Mouse (Mus musculus) CH12.LX (cell line): ENCODE data around the gene Fam19a5. TPM values are rescaled to one million over a fixed set of nuclear protein-coding genes. Genes with fewer than 3 reads are reported as not detected.

ENCODE experiments used
- DNase-seq: peaks from one replicate; pipeline ENCODE4 v3.0.0-alpha.2; 2013; ENCODE audit errors: extremely low read depth
- H3K27ac ChIP-seq: 2 replicates; pipeline ENCODE4 v1.5.1; 2012; ENCODE audit warnings: low read depth, mild to moderate bottlenecking, control low read depth, moderate library complexity; ENCODE audit not compliant: insufficient read depth
- H3K27me3 ChIP-seq: replicated peaks from 2 replicates; pipeline ENCODE3; 2012; ENCODE audit warnings: inconsistent platforms
- H3K36me3 ChIP-seq, 2 experiments: replicated peaks in 1 of 2; 2 replicates each; pipeline versions ENCODE3 to v1.6.1; 2012; ENCODE audit warnings: inconsistent platforms in 1 of 2, low read length in 1 of 2, mild to moderate bottlenecking in 1 of 2, mixed read lengths in 1 of 2, moderate library complexity in 1 of 2; ENCODE audit not compliant: control insufficient read depth in 1 of 2, insufficient read depth in 1 of 2
- H3K4me1 ChIP-seq, 2 experiments: 2 replicates each; pipeline ENCODE4 v1.6.1; 2012; ENCODE audit warnings: inconsistent platforms in 1 of 2, moderate library complexity in 1 of 2; ENCODE audit not compliant: insufficient read depth in 2 of 2, control insufficient read depth in 1 of 2
- H3K4me2 ChIP-seq: 2 replicates; pipeline ENCODE4 v1.6.1; 2012; ENCODE audit warnings: low read depth, mild to moderate bottlenecking, control low read depth; ENCODE audit not compliant: poor library complexity, insufficient read depth, severe bottlenecking
- H3K4me3 ChIP-seq, 3 experiments: fragments of 150-350 bp in 1 of 3; sonication (generic) in 1 of 3; replicated peaks in 1 of 3; 2 replicates each; pipeline versions ENCODE3 to v1.5.1; 2011 to 2012; ENCODE audit warnings: low read depth in 2 of 3, low read length in 2 of 3, mild to moderate bottlenecking in 2 of 3, moderate library complexity in 2 of 3, control low read depth in 1 of 3, improper control_type of control experiment in 1 of 3, inconsistent platforms in 1 of 3, mixed read lengths in 1 of 3; ENCODE audit not compliant: poor library complexity in 1 of 3
- H3K79me2 ChIP-seq: replicated peaks from 2 replicates; pipeline ENCODE4 v1.6.1; 2012; ENCODE audit warnings: mild to moderate bottlenecking, moderate library complexity; ENCODE audit not compliant: control insufficient read depth, poor library complexity, insufficient read depth, severe bottlenecking; ENCODE audit errors: extremely low read depth
- H3K9ac ChIP-seq: 2 replicates; pipeline ENCODE4 v1.6.1; 2012; ENCODE audit warnings: low read depth, mild to moderate bottlenecking, control low read depth, moderate library complexity; ENCODE audit not compliant: insufficient read depth
- H3K9me3 ChIP-seq: replicated peaks from 2 replicates; pipeline ENCODE3; 2012; ENCODE audit warnings: low read length, inconsistent platforms, mixed read lengths
- BHLHE40 ChIP-seq: IDR thresholded peaks from 2 replicates; pipeline ENCODE4 v1.6.1; 2011; ENCODE audit warnings: mild to moderate bottlenecking, low read depth, low read length, improper control_type of control experiment
- CHD1 ChIP-seq: IDR thresholded peaks from 2 replicates; pipeline ENCODE4 v1.6.1; 2012; ENCODE audit warnings: low read depth, low read length, improper control_type of control experiment, inconsistent platforms
- CHD2 ChIP-seq: IDR thresholded peaks from 2 replicates; pipeline ENCODE4 v1.6.1; 2011; ENCODE audit warnings: low read length, improper control_type of control experiment
- CTCF ChIP-seq, 2 experiments: IDR thresholded peaks in 1 of 2; conservative IDR thresholded peaks in 1 of 2; 2 replicates each; pipeline ENCODE4 v1.5.1; 2011 to 2012; ENCODE audit warnings: low read depth in 2 of 2, low read length in 2 of 2, improper control_type of control experiment in 1 of 2, inconsistent platforms in 1 of 2, mild to moderate bottlenecking in 1 of 2, moderate library complexity in 1 of 2
- ELF1 ChIP-seq: IDR thresholded peaks from 2 replicates; pipeline ENCODE4 v1.6.1; 2014; ENCODE audit warnings: low read depth, mild to moderate bottlenecking, inconsistent platforms, low read length, improper control_type of control experiment
- ETS1 ChIP-seq: conservative IDR thresholded peaks from 2 replicates; pipeline ENCODE4 v1.6.1; 2012; ENCODE audit warnings: low read depth, mild to moderate bottlenecking, inconsistent platforms, low read length, improper control_type of control experiment, moderate library complexity
- MAFK ChIP-seq: IDR thresholded peaks from 2 replicates; pipeline ENCODE4 v1.6.1; 2011; ENCODE audit warnings: low read length, improper control_type of control experiment; ENCODE audit not compliant: insufficient replicate concordance
- MAX ChIP-seq: IDR thresholded peaks from 2 replicates; pipeline ENCODE4 v1.6.1; 2011; ENCODE audit warnings: low read length, improper control_type of control experiment
- MAZ ChIP-seq: IDR thresholded peaks from 2 replicates; pipeline ENCODE4 v1.6.1; 2012; ENCODE audit warnings: low read depth, mild to moderate bottlenecking, inconsistent platforms, low read length, improper control_type of control experiment, moderate library complexity
- MXI1 ChIP-seq: IDR thresholded peaks from 2 replicates; pipeline ENCODE4 v1.6.1; 2011; ENCODE audit warnings: mild to moderate bottlenecking, low read depth, low read length, improper control_type of control experiment
- NELFE ChIP-seq: IDR thresholded peaks from 2 replicates; pipeline ENCODE4 v1.6.1; 2011; ENCODE audit warnings: low read depth, low read length, improper control_type of control experiment
- NRF1 ChIP-seq: IDR thresholded peaks from 2 replicates; pipeline ENCODE4 v1.6.1; 2014; ENCODE audit warnings: low read depth, mild to moderate bottlenecking, inconsistent platforms, low read length, improper control_type of control experiment, moderate library complexity
- PAX5 ChIP-seq: IDR thresholded peaks from 2 replicates; pipeline ENCODE4 v1.6.1; 2012; ENCODE audit warnings: low read length, inconsistent platforms, mixed read lengths
- POLR2AphosphoS2 ChIP-seq: IDR thresholded peaks from 2 replicates; pipeline ENCODE4 v1.6.1; 2011; ENCODE audit warnings: low read depth, low read length, improper control_type of control experiment
- RCOR1 ChIP-seq: conservative IDR thresholded peaks from 2 replicates; pipeline ENCODE4 v1.6.1; 2012; ENCODE audit warnings: low read depth, mild to moderate bottlenecking, inconsistent platforms, low read length, improper control_type of control experiment
- SIN3A ChIP-seq: IDR thresholded peaks from 2 replicates; pipeline ENCODE4 v1.6.1; 2012; ENCODE audit warnings: low read length, improper control_type of control experiment, inconsistent platforms
- SMC3 ChIP-seq: IDR thresholded peaks from 2 replicates; pipeline ENCODE4 v1.6.1; 2011; ENCODE audit warnings: low read depth, low read length, improper control_type of control experiment
- TBP ChIP-seq: conservative IDR thresholded peaks from 2 replicates; pipeline ENCODE4 v1.6.1; 2011; ENCODE audit warnings: low read depth, low read length, improper control_type of control experiment
- TCF12 ChIP-seq: IDR thresholded peaks from 2 replicates; pipeline ENCODE4 v1.6.1; 2014; ENCODE audit warnings: low read depth, mild to moderate bottlenecking, inconsistent platforms, low read length, improper control_type of control experiment
- UBTF ChIP-seq: IDR thresholded peaks from 2 replicates; pipeline ENCODE4 v1.6.1; 2012; ENCODE audit warnings: low read depth, mild to moderate bottlenecking, inconsistent platforms, low read length, improper control_type of control experiment, moderate library complexity
- USF2 ChIP-seq: conservative IDR thresholded peaks from 2 replicates; pipeline ENCODE4 v1.6.1; 2011; ENCODE audit warnings: low read depth, low read length, improper control_type of control experiment
- ZC3H11A ChIP-seq: IDR thresholded peaks from 2 replicates; pipeline ENCODE4 v1.6.1; 2012; ENCODE audit warnings: low read depth, mild to moderate bottlenecking, inconsistent platforms, low read length, improper control_type of control experiment
- ZNF384 ChIP-seq: IDR thresholded peaks from 2 replicates; pipeline ENCODE4 v1.6.1; 2012; ENCODE audit warnings: low read depth, low read length, improper control_type of control experiment, inconsistent platforms
- dilution Hi-C: fragments of 300-500 bp; cut with MboI; formaldehyde crosslinking; loops from 2 replicates; pipeline ENCODE4 v1.14.3; 2020; ENCODE audit warnings: low sequenced_read_pairs; ENCODE audit not compliant: extremely low pct_unique_long_range_greater_than_20kb, extremely low pct_ligation_motif_present
- in situ Hi-C: fragments of 300-500 bp; cut with MboI; formaldehyde crosslinking; loops from 3 replicates; pipeline ENCODE4 v1.14.3; 2019; ENCODE audit warnings: low sequenced_read_pairs, low pct_ligation_motif_present, low pct_unique_long_range_greater_than_20kb, mixed read lengths
- polyA plus RNA-seq: library from polyadenylated mRNA; unstranded; fragments of >175 nt; gene quantifications from 2 replicates; pipeline ENCODE4 v1.2.1, GENCODE M21; 2012; ENCODE audit warnings: low read depth; ENCODE audit not compliant: insufficient read length
- total RNA-seq, 2 experiments: library from RNA; depleted of rRNA; stranded (reverse); fragments of 300-350 nt in 1 of 2; fragments of >200 nt in 1 of 2; gene quantifications; 2 replicates each; pipeline ENCODE4 v1.2.3; 2012 to 2014

Gene Fam19a5
- total and polyA plus RNA-seq, 3 experiments = not detected

DNA sequence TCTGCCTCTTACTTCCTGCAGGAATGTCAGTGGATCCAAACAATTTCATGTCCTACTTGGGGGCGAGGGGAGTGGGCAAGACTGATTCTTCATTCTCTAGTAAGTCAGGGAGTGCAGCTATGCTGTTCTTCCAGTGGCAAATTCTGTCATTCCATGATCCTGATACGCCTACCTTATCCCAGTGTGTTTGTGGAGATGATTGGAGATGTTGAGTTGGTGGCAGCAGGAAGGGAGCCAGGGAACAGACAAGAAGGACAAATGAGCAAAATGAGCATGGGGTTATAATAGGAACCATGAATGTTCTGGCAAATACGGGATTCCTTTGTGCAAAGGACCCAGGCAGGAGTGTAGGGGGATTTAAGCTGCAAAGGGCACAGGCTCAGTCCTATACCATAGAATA lies 159.2 kb downstream of the Fam19a5 start:
- no peak overlapping the region for H3K9ac ChIP-seq
- H3K4me2 ChIP-seq = no peak overlapping the region
- no peak for TF ChIP-seq USF2
- TF ChIP-seq CHD1 = no peak
- no peak for TF ChIP-seq ZNF384
- TF ChIP-seq MXI1 = no peak
- no peak for TF ChIP-seq ZC3H11A
- no peak for TF ChIP-seq CTCF (conservative IDR thresholded peaks at IDR 0.05 in 1 of 2, IDR thresholded peaks at IDR 0.05 in 1 of 2; ENCODE audit: low read depth in 2 of 2, low read length in 2 of 2)
- no peak for TF ChIP-seq SMC3
- no peaks in the 10 kb centered on the region for H3K36me3 ChIP-seq
- H3K9me3 ChIP-seq = peaks cover 95% of the 10 kb centered on the region
- H3K27me3 ChIP-seq = no peaks in the 10 kb centered on the region
- H3K4me3 ChIP-seq = no peak overlapping the region
- H3K4me1 ChIP-seq = no peaks in the 10 kb centered on the region
- no peak overlapping the region for H3K27ac ChIP-seq
- dilution Hi-C loops (no loop called here), in situ Hi-C loops (no loop called here)
- H3K79me2 ChIP-seq = no peaks in the 10 kb centered on the region
- no peak for DNase-seq

DNA sequence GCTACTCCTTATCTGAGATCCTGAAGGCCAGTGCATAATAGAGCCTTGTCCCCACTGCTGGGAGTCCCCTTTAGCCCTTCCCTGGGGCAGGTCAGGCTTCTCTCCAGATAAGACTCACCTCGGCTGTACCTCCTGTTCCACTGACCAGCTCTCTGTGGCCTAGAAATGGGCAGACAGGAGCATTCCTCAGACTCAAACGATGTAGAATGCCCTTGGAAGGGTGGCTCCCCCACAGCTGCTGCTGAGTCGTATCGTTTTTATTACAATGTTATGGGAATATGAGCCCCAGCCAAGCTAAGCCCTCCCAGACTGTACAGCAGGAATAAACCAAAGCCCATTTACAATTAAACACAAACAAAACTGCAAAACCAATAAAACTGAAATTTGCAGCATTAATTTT lies 167.7 kb downstream of the Fam19a5 start:
- dilution Hi-C loops = no loop called here
- Histone ChIP-seq H3K4me1 (no peaks in the 10 kb centered on the region), H3K27me3 (no peaks in the 10 kb centered on the region), H3K79me2 (no peaks in the 10 kb centered on the region)
- TF ChIP-seq BHLHE40 = no peak
- TF ChIP-seq ELF1 = no peak
- TF ChIP-seq UBTF = no peak
- no peak for TF ChIP-seq MAZ
- TF ChIP-seq PAX5 = no peak
- TF ChIP-seq POLR2AphosphoS2 = no peak
- no peak for TF ChIP-seq TBP
- TF ChIP-seq MAFK = no peak
- TF ChIP-seq NELFE = no peak
- no peak for TF ChIP-seq RCOR1
- no peak for TF ChIP-seq CHD1
- TF ChIP-seq ETS1 = no peak
- TF ChIP-seq NRF1 = no peak
- TF ChIP-seq SMC3 = no peak
- TF ChIP-seq USF2 = no peak
- TF ChIP-seq MAX = no peak
- TF ChIP-seq SIN3A = no peak
- TF ChIP-seq CHD2 = no peak
- TF ChIP-seq ZNF384 = no peak
- no peak for TF ChIP-seq TCF12
- TF ChIP-seq, all 38 proteins: peak for 0
- Histone ChIP-seq H3K9ac (no peak overlapping the region), H3K4me3 (no peak overlapping the region), H3K9me3 (peaks cover 96% of the 10 kb centered on the region), H3K36me3 (no peaks in the 10 kb centered on the region), H3K4me2 (no peak overlapping the region), H3K27ac (no peak overlapping the region)
- no peak for DNase-seq
- in situ Hi-C loops = no loop called here
